Mouse (Mus musculus): ENCODE data around the gene Ripk4. TPM values are rescaled to one million over a fixed set of nuclear protein-coding genes. Genes with fewer than 3 reads are reported as not detected.

The Ripk4 gene
- total RNA-seq, 2 experiments from 2014 or later, result not detected

GRCm38 (mm10) chr16:97736562-97736961 is 27.0 kb downstream of the Ripk4 start:
- DNase-seq (ENCODE audit: low spot score in 2 of 2), result no peak

- no peak for DNase-seq (ENCODE audit: low spot score in 2 of 2)
These were observed 28.7 kb downstream of the Ripk4 start for GRCm38 (mm10) chr16:97734760-97735322.

- no peak for DNase-seq (ENCODE audit: low spot score in 2 of 2)
These were observed 30.0 kb downstream of the Ripk4 start for GRCm38 (mm10) chr16:97733599-97733998.

GRCm38 (mm10) chr16:97730321-97730720 is 33.3 kb downstream of the Ripk4 start:
- DNase-seq (ENCODE audit: low spot score in 2 of 2), result no peak

- DNase-seq (ENCODE audit: low spot score in 2 of 2), result no peak
These were observed 37.2 kb downstream of the Ripk4 start for GRCm38 (mm10) chr16:97726436-97726835.

- DNase-seq (ENCODE audit: low spot score in 2 of 2), result no peak
These were observed 43.5 kb downstream of the Ripk4 start for GRCm38 (mm10) chr16:97720093-97720492.

GRCm38 (mm10) chr16:97719392-97719983 is 44.1 kb downstream of the Ripk4 start:
- DNase-seq (ENCODE audit: low spot score in 2 of 2), result no peak

- no peak for DNase-seq (ENCODE audit: low spot score in 2 of 2)
These were observed 47.0 kb downstream of the Ripk4 start for GRCm38 (mm10) chr16:97716567-97716966.

- DNase-seq (ENCODE audit: low spot score in 2 of 2), result no peak
These were observed 51.5 kb downstream of the Ripk4 start for GRCm38 (mm10) chr16:97712129-97712528.

- no peak for DNase-seq (ENCODE audit: low spot score in 2 of 2)
These were observed 61.7 kb downstream of the Ripk4 start for GRCm38 (mm10) chr16:97701871-97702270.

- DNase-seq (ENCODE audit: low spot score in 2 of 2), result no peak
These were observed 65.8 kb downstream of the Ripk4 start for GRCm38 (mm10) chr16:97697769-97698168.

GRCm38 (mm10) chr16:97695709-97696108 is 67.9 kb downstream of the Ripk4 start:
- DNase-seq (ENCODE audit: low spot score in 2 of 2), result no peak

Other genes starting within 250 kb of the Ripk4 start
- gene Fam3b, start 249.0 kb downstream of the Ripk4 start, total RNA-seq (2021), result not detected
- gene Tmprss2, start 152.6 kb downstream of the Ripk4 start, total RNA-seq (2021), result under 1 TPM in 1 of 2 experiments, not detected in 1; 0.47 TPM
- 10 to 100 TPM in 1 of 2 experiments, 1 to 10 TPM in 1; 8.9 to 12.1 TPM for gene Prdm15, start 88.1 kb upstream of the Ripk4 start, total RNA-seq (2021)
- gene C2cd2, start 198.8 kb upstream of the Ripk4 start, total RNA-seq (2021), result 10 to 100 TPM; 44.9 to 58.0 TPM
- gene Zbtb21, start 198.8 kb upstream of the Ripk4 start, total RNA-seq (2021), result 10 to 100 TPM; 15.5 to 17.0 TPM
- 10 to 100 TPM in 1 of 2 experiments, 1 to 10 TPM in 1; 9.1 to 21.0 TPM for gene B230307C23Rik, start 233.5 kb upstream of the Ripk4 start, total RNA-seq (2021)